Mouse (Mus musculus): ENCODE results near the gene Adamtsl1.

GRCm38 (mm10) chr4:86436336-86436735 lies 922.4 kb downstream of the Adamtsl1 start:
- TF ChIP-seq CTCF (IDR thresholded peaks at IDR 0.05; ENCODE audit: control insufficient read depth, insufficient read depth, insufficient read length) (no peak), MAX (IDR thresholded peaks at IDR 0.05) (no peak), USF1 (IDR thresholded peaks at IDR 0.05; ENCODE audit: low read depth) (no peak), CEBPB (IDR thresholded peaks at IDR 0.05; ENCODE audit: low read depth) (no peak), MYOD1 (IDR thresholded peaks at IDR 0.05; ENCODE audit: control insufficient read depth, insufficient read length, low read depth) (no peak)
